ENCODE assay signal across 23 mouse cellular contexts in genomic region chr9:121122039-121122438, GRCm38 (mm10).
DNase-seq lines count a peak whose midpoint lies in the region; ATAC-seq lines count a peak whose summit lies in the region.
"Had no signal": no experiment of that assay in that cellular context is flagged by ENCODE, and none has a peak within 500 bp of the region (broad histone marks: within the 10 kb centered on the region; RNA-seq: fewer than 3 reads in every experiment).

No protein-coding gene starts in this region.

- H3K4me1 ChIP-seq in heart, embryonic 15.5 days (replicated peaks): peaks cover 8% of the 10 kb centered on the region; the same call in 1 of the 2 replicates
- H3K4me1 ChIP-seq in forebrain, embryonic 15.5 days: peaks cover 2% of the 10 kb centered on the region; the same call in 1 of the 2 replicates

- no peaks in the 10 kb centered on the region for H3K9me3 ChIP-seq in heart, embryonic 15.5 days (replicated peaks)
- no peaks in the 10 kb centered on the region for H3K9me3 ChIP-seq in forebrain, embryonic 15.5 days
- H3K9me3 ChIP-seq: forebrain, embryonic 10.5 days; forebrain, embryonic 13.5 days; heart, embryonic 13.5 days had no signal

- no peak overlapping the region for H3K4me2 ChIP-seq in heart, embryonic 15.5 days
- no peak overlapping the region for H3K4me2 ChIP-seq in forebrain, embryonic 15.5 days (replicated peaks)
- H3K4me2 ChIP-seq: forebrain, embryonic 13.5 days; heart, embryonic 13.5 days; hindbrain, embryonic 14.5 days had no signal

- no peaks in the 10 kb centered on the region for H3K27me3 ChIP-seq in heart, embryonic 15.5 days
- H3K27me3 ChIP-seq in forebrain, embryonic 15.5 days: no peaks in the 10 kb centered on the region
- H3K27me3 ChIP-seq: forebrain, embryonic 13.5 days; heart, embryonic 13.5 days had no signal

- WGBS in heart, embryonic 15.5 days: 37% methylated on average over 5 of the region's 5 CpGs
- 75% methylated on average over 5 of the region's 5 CpGs for WGBS in forebrain, embryonic 15.5 days

- no peak overlapping the region for H3K4me3 ChIP-seq in heart, embryonic 15.5 days
- no peak overlapping the region for H3K4me3 ChIP-seq in forebrain, embryonic 15.5 days
- H3K4me3 ChIP-seq: forebrain, embryonic 10.5 days; forebrain, embryonic 13.5 days; gastrocnemius, adult 2 months; heart, embryonic 13.5 days had no signal

- H3K36me3 ChIP-seq in heart, embryonic 15.5 days: no peaks in the 10 kb centered on the region
- no peaks in the 10 kb centered on the region for H3K36me3 ChIP-seq in forebrain, embryonic 15.5 days
- H3K36me3 ChIP-seq: forebrain, embryonic 10.5 days; heart, embryonic 13.5 days had no signal

- no peak overlapping the region for H3K9ac ChIP-seq in heart, embryonic 15.5 days
- no peak overlapping the region for H3K9ac ChIP-seq in forebrain, embryonic 15.5 days (replicated peaks)
- H3K9ac ChIP-seq: forebrain, embryonic 13.5 days; forebrain, postnatal 0 days; heart, embryonic 13.5 days; hindbrain, embryonic 14.5 days had no signal

- 0 out of 2 replicates have a peak, but pooled peaks have one; percentile 9 for ATAC-seq in heart, embryonic 15.5 days (replicated peaks; ENCODE audit: insufficient number of reproducible peaks, insufficient read depth, low FRiP score, low read depth)
- no peak for ATAC-seq in forebrain, embryonic 15.5 days (replicated peaks)
- ATAC-seq: forebrain, embryonic 13.5 days; forebrain, postnatal 0 days; hindbrain, postnatal 0 days; inflammation-experienced regulatory T-cells, adult 6 months; intestine, embryonic 16.5 days had no signal

- no peak for DNase-seq in heart, adult 8-10 months (ENCODE audit: low spot score)
- DNase-seq in 416B (ENCODE audit: low read depth): peak; percentile 26
- peak; percentile 1 for DNase-seq in T-cell, adult 2 months (ENCODE audit: low spot score)
- DNase-seq in ovary, postnatal 36 days (ENCODE audit: low spot score): no peak
- DNase-seq: adrenal gland, postnatal 10 days; adrenal gland, postnatal 36 days; cerebellum, adult 18-20 months; cerebellum, adult 9-10 months; cerebellum, postnatal 25 days; forebrain, postnatal 0 days; gastrocnemius, adult 2 months; gastrocnemius, postnatal 14 days; heart, adult 11 months; heart, postnatal 36 days had no signal

- no peak overlapping the region for H3K27ac ChIP-seq in heart, embryonic 15.5 days
- no peak overlapping the region for H3K27ac ChIP-seq in forebrain, embryonic 15.5 days (replicated peaks)
- H3K27ac ChIP-seq: forebrain, embryonic 10.5 days; forebrain, embryonic 13.5 days; gastrocnemius, adult 2 months; heart, embryonic 13.5 days; hindbrain, embryonic 14.5 days; hindbrain, postnatal 0 days had no signal

Comparison
In these comparisons a context has a peak if more than half of its experiments do, and no peak if none do; other contexts are left out.
1. DNase-seq: peak in 416B (single experiment) and T-cell, adult 2 months (single experiment); none in heart, adult 8-10 months (single experiment) and ovary, postnatal 36 days (single experiment).